Mouse (Mus musculus): ENCODE data around the gene Myo3b. TPM values are rescaled to one million over a fixed set of nuclear protein-coding genes. Genes with fewer than 3 reads are reported as not detected.

Myo3b gene
- polyA plus RNA-seq, 1 experiment from 2014 or later = 0.12 TPM

GRCm38 (mm10) chr2:70148821-70149510 is 110.0 kb downstream of the Myo3b start:
- Histone ChIP-seq H3K9me3 (replicated peaks) (no peaks in the 10 kb centered on the region), H3K27me3 (no peaks in the 10 kb centered on the region), H3K4me2 (replicated peaks) (no peak overlapping the region), H3K27ac (no peak overlapping the region), H3K9ac (no peak overlapping the region), H3K36me3 (no peaks in the 10 kb centered on the region), H3K4me3 (no peak overlapping the region), H3K4me1 (no peaks in the 10 kb centered on the region)
- ATAC-seq (ENCODE audit: low FRiP score) = no peak
- 71% methylated on average over 13 of the region's 13 CpGs for WGBS

GRCm38 (mm10) chr2:70150399-70151035 is 111.6 kb downstream of the Myo3b start:
- H3K4me3 ChIP-seq = no peak overlapping the region
- H3K4me2 ChIP-seq (replicated peaks) = no peak overlapping the region
- no peaks in the 10 kb centered on the region for H3K36me3 ChIP-seq
- no peaks in the 10 kb centered on the region for H3K9me3 ChIP-seq (replicated peaks)
- H3K9ac ChIP-seq = no peak overlapping the region
- 83% methylated on average over 6 of the region's 6 CpGs for WGBS
- no peak overlapping the region for H3K27ac ChIP-seq
- H3K27me3 ChIP-seq = no peaks in the 10 kb centered on the region
- no peaks in the 10 kb centered on the region for H3K4me1 ChIP-seq
- no peak for ATAC-seq (ENCODE audit: low FRiP score)

GRCm38 (mm10) chr2:70151930-70152329 is 113.0 kb downstream of the Myo3b start:
- Histone ChIP-seq H3K36me3 (no peaks in the 10 kb centered on the region), H3K27ac (no peak overlapping the region), H3K27me3 (no peaks in the 10 kb centered on the region), H3K9ac (no peak overlapping the region), H3K4me1 (no peaks in the 10 kb centered on the region), H3K4me2 (replicated peaks) (no peak overlapping the region), H3K9me3 (replicated peaks) (no peaks in the 10 kb centered on the region), H3K4me3 (no peak overlapping the region)
- WGBS = 83% methylated on average over 3 of the region's 3 CpGs
- no peak for ATAC-seq (ENCODE audit: low FRiP score)

GRCm38 (mm10) chr2:70155226-70155836 is 116.4 kb downstream of the Myo3b start:
- no peaks in the 10 kb centered on the region for H3K36me3 ChIP-seq
- H3K4me2 ChIP-seq (replicated peaks) = no peak overlapping the region
- H3K9me3 ChIP-seq (replicated peaks) = no peaks in the 10 kb centered on the region
- H3K9ac ChIP-seq = no peak overlapping the region
- no peaks in the 10 kb centered on the region for H3K4me1 ChIP-seq
- H3K27me3 ChIP-seq = no peaks in the 10 kb centered on the region
- H3K27ac ChIP-seq = no peak overlapping the region
- H3K4me3 ChIP-seq = no peak overlapping the region
- 86% methylated on average over 8 of the region's 8 CpGs for WGBS
- ATAC-seq (ENCODE audit: low FRiP score) = no peak

GRCm38 (mm10) chr2:70159543-70159942 is 120.6 kb downstream of the Myo3b start:
- no peaks in the 10 kb centered on the region for H3K9me3 ChIP-seq (replicated peaks)
- no peaks in the 10 kb centered on the region for H3K27me3 ChIP-seq
- H3K9ac ChIP-seq = no peak overlapping the region
- H3K27ac ChIP-seq = no peak overlapping the region
- H3K4me1 ChIP-seq = no peaks in the 10 kb centered on the region
- no peak for ATAC-seq (ENCODE audit: low FRiP score)
- H3K4me3 ChIP-seq = no peak overlapping the region
- H3K36me3 ChIP-seq = no peaks in the 10 kb centered on the region
- H3K4me2 ChIP-seq (replicated peaks) = no peak overlapping the region
- WGBS = 40% methylated on average over 8 of the region's 8 CpGs

- Histone ChIP-seq H3K9ac (no peak overlapping the region), H3K4me1 (peaks cover 13% of the 10 kb centered on the region), H3K36me3 (no peaks in the 10 kb centered on the region), H3K4me3 (no peak overlapping the region), H3K27me3 (0 out of 2 replicates have a peak, but pooled peaks cover 2% of the 10 kb centered on the region), H3K4me2 (replicated peaks) (no peak overlapping the region), H3K9me3 (replicated peaks) (no peaks in the 10 kb centered on the region), H3K27ac (no peak overlapping the region)
- no peak for ATAC-seq (ENCODE audit: low FRiP score)
- whole genome bisulfite sequencing = 60% methylated on average over 3 of the region's 3 CpGs
These were observed 127.3 kb downstream of the Myo3b start for GRCm38 (mm10) chr2:70166231-70166630.

GRCm38 (mm10) chr2:70167944-70168935 is 129.3 kb downstream of the Myo3b start:
- Histone ChIP-seq H3K9ac (no peak overlapping the region), H3K4me3 (no peak overlapping the region), H3K9me3 (replicated peaks) (no peaks in the 10 kb centered on the region), H3K27ac (no peak overlapping the region), H3K4me1 (peaks cover 13% of the 10 kb centered on the region), H3K27me3 (0 out of 2 replicates have a peak, but pooled peaks cover 2% of the 10 kb centered on the region), H3K36me3 (no peaks in the 10 kb centered on the region), H3K4me2 (replicated peaks) (0 out of 2 replicates have a peak overlapping the region, but pooled peaks have one; percentile 13)
- 45% methylated on average over 17 of the region's 17 CpGs for WGBS
- peak; percentile 75 for ATAC-seq (ENCODE audit: low FRiP score)

GRCm38 (mm10) chr2:70170469-70170868 is 131.5 kb downstream of the Myo3b start:
- H3K9ac ChIP-seq = no peak overlapping the region
- H3K27me3 ChIP-seq = 0 out of 2 replicates have a peak, but pooled peaks cover 2% of the 10 kb centered on the region
- no peak for ATAC-seq (ENCODE audit: low FRiP score)
- 92% methylated on average over 5 of the region's 5 CpGs for WGBS
- no peak overlapping the region for H3K4me2 ChIP-seq (replicated peaks)
- no peaks in the 10 kb centered on the region for H3K36me3 ChIP-seq
- H3K27ac ChIP-seq = no peak overlapping the region
- peaks cover 13% of the 10 kb centered on the region for H3K4me1 ChIP-seq
- H3K9me3 ChIP-seq (replicated peaks) = no peaks in the 10 kb centered on the region
- H3K4me3 ChIP-seq = no peak overlapping the region

- Histone ChIP-seq H3K4me2 (replicated peaks) (no peak overlapping the region), H3K4me1 (peaks cover 16% of the 10 kb centered on the region), H3K27ac (peak overlapping the region; percentile 76), H3K27me3 (no peaks in the 10 kb centered on the region; the same call in 1 of the 2 replicates), H3K36me3 (no peaks in the 10 kb centered on the region), H3K9ac (no peak overlapping the region), H3K9me3 (replicated peaks) (no peaks in the 10 kb centered on the region), H3K4me3 (no peak overlapping the region)
- 31% methylated on average over 6 of the region's 6 CpGs for WGBS
- peak; percentile 70 for ATAC-seq (ENCODE audit: low FRiP score)
These were observed 138.1 kb downstream of the Myo3b start for GRCm38 (mm10) chr2:70176823-70177708.

GRCm38 (mm10) chr2:70177709-70178030 is 138.7 kb downstream of the Myo3b start:
- peak; percentile 82 for ATAC-seq (ENCODE audit: low FRiP score)
- Histone ChIP-seq H3K9ac (no peak overlapping the region), H3K27me3 (no peaks in the 10 kb centered on the region; the same call in 1 of the 2 replicates), H3K4me3 (no peak overlapping the region), H3K4me2 (replicated peaks) (no peak overlapping the region), H3K4me1 (peaks cover 16% of the 10 kb centered on the region), H3K27ac (peak overlapping the region; percentile 76), H3K9me3 (replicated peaks) (no peaks in the 10 kb centered on the region), H3K36me3 (no peaks in the 10 kb centered on the region)
- 36% methylated on average over 5 of the region's 5 CpGs for WGBS

- ATAC-seq (ENCODE audit: low FRiP score) = 0 out of 2 replicates have a peak, but pooled peaks have one; percentile 14
- Histone ChIP-seq H3K4me3 (no peak overlapping the region), H3K36me3 (no peaks in the 10 kb centered on the region), H3K4me2 (replicated peaks) (no peak overlapping the region), H3K27me3 (no peaks in the 10 kb centered on the region; the same call in 1 of the 2 replicates), H3K4me1 (peaks cover 16% of the 10 kb centered on the region), H3K27ac (peak overlapping the region; percentile 76), H3K9me3 (replicated peaks) (no peaks in the 10 kb centered on the region), H3K9ac (no peak overlapping the region)
These were observed 139.3 kb downstream of the Myo3b start for GRCm38 (mm10) chr2:70178241-70178640.

Data from hindbrain, embryonic 12.5 days (tissue).